8 mouse cellular contexts compared by ENCODE assay signal in genomic region chrX:94624835-94625803, GRCm38 (mm10). TPM values are rescaled to one million over a fixed set of nuclear protein-coding genes. Genes with fewer than 3 reads are reported as not detected.
A peak's percentile ranks its signal among the peaks of the same experiment; 100 is the strongest.
DNase-seq lines count a peak whose midpoint lies in the region; ATAC-seq lines count a peak whose summit lies in the region.

No protein-coding gene starts in this region.

- H3K9me3 ChIP-seq in kidney, embryonic 14.5 days (ENCODE audit: control insufficient read depth, low read length): no peaks in the 10 kb centered on the region
- H3K9me3 ChIP-seq in limb, embryonic 15.5 days: no peaks in the 10 kb centered on the region
- H3K9me3 ChIP-seq in neural tube, embryonic 12.5 days: no peaks in the 10 kb centered on the region

- DNase-seq in heart, adult 8-10 months (ENCODE audit: low spot score): peak; percentile 2
- no peak for DNase-seq in heart, adult 9 months (ENCODE audit: low spot score in 2 of 2)
- peak; percentile 20 for DNase-seq in c-Kit-positive CD71-negative TER-119-negative erythroid progenitor cells, embryonic 14.5 days (ENCODE audit: low read depth)
- DNase-seq in frontal cortex, postnatal 36 days (ENCODE audit: low spot score in 2 of 2): peak; percentile 48 to 53

- no peaks in the 10 kb centered on the region; the same call in 1 of the 2 replicates for H3K27me3 ChIP-seq in kidney, embryonic 14.5 days (ENCODE audit: control insufficient read depth, insufficient read depth, low read length)
- no peaks in the 10 kb centered on the region; the same call in 1 of the 2 replicates for H3K27me3 ChIP-seq in limb, embryonic 15.5 days
- H3K27me3 ChIP-seq in neural tube, embryonic 12.5 days (replicated peaks): no peaks in the 10 kb centered on the region

- no peaks in the 10 kb centered on the region for H3K4me1 ChIP-seq in kidney, embryonic 14.5 days (ENCODE audit: control insufficient read depth, insufficient read depth, low read length)
- no peaks in the 10 kb centered on the region for H3K4me1 ChIP-seq in limb, embryonic 15.5 days
- no peaks in the 10 kb centered on the region for H3K4me1 ChIP-seq in neural tube, embryonic 12.5 days

- no peaks in the 10 kb centered on the region for H3K36me3 ChIP-seq in kidney, embryonic 14.5 days (ENCODE audit: control insufficient read depth, insufficient read depth, low read length)
- H3K36me3 ChIP-seq in limb, embryonic 15.5 days: no peaks in the 10 kb centered on the region
- no peaks in the 10 kb centered on the region for H3K36me3 ChIP-seq in neural tube, embryonic 12.5 days

- H3K9ac ChIP-seq in kidney, embryonic 14.5 days (ENCODE audit: low read depth, low read length): no peak overlapping the region
- H3K9ac ChIP-seq in limb, embryonic 15.5 days: no peak overlapping the region
- no peak overlapping the region for H3K9ac ChIP-seq in neural tube, embryonic 12.5 days

- WGBS in kidney, embryonic 14.5 days: 41% methylated on average over 13 of the region's 13 CpGs
- 33% methylated on average over 13 of the region's 13 CpGs for WGBS in limb, embryonic 15.5 days
- 31% methylated on average over 13 of the region's 13 CpGs for WGBS in neural tube, embryonic 12.5 days

- H3K27ac ChIP-seq in kidney, embryonic 14.5 days (ENCODE audit: low read depth, low read length): no peak overlapping the region
- no peak overlapping the region for H3K27ac ChIP-seq in limb, embryonic 15.5 days
- no peak overlapping the region for H3K27ac ChIP-seq in neural tube, embryonic 12.5 days

- H3K4me3 ChIP-seq in kidney, embryonic 14.5 days (ENCODE audit: low read length): no peak overlapping the region
- no peak overlapping the region for H3K4me3 ChIP-seq in limb, embryonic 15.5 days
- no peak overlapping the region for H3K4me3 ChIP-seq in neural tube, embryonic 12.5 days

- no peak overlapping the region; the same call in 1 of the 2 replicates for H3K4me2 ChIP-seq in kidney, embryonic 14.5 days (replicated peaks; ENCODE audit: low read depth, low read length)
- H3K4me2 ChIP-seq in limb, embryonic 15.5 days: peak overlapping the region; percentile 22; the same call in 1 of the 2 replicates
- peak overlapping the region; percentile 44 for H3K4me2 ChIP-seq in neural tube, embryonic 12.5 days (replicated peaks)

- ATAC-seq in kidney, embryonic 14.5 days (ENCODE audit: low FRiP score, low TSS enrichment): peak; percentile 93
- ATAC-seq in limb, embryonic 15.5 days (ENCODE audit: insufficient number of reproducible peaks, low FRiP score, low TSS enrichment, low read depth): no peak
- peak; percentile 97 for ATAC-seq in neural tube, embryonic 12.5 days (ENCODE audit: low FRiP score, low read depth)
- ATAC-seq in inflammation-experienced regulatory T-cells, adult 6 months: no peak

RNA-seq across cellular contexts. Expression of gene Gspt2, which starts 10.8 kb away (rescaled TPM):
- total RNA-seq in heart, adult 8-10 months (2022): under 1 TPM; 0.28 to 0.87 (median 0.56) TPM
- polyA plus RNA-seq in kidney, embryonic 14.5 days (2014; fragmentation: Nextera tagmentation; extraction: Ambion mirVana): 4.6 and 7.3 TPM in 2 replicates
- polyA plus RNA-seq in limb, embryonic 15.5 days (2015; fragmentation: Nextera tagmentation; extraction: Ambion mirVana): 4.7 and 4.8 TPM in 2 replicates
- polyA plus RNA-seq in neural tube, embryonic 12.5 days (2016; fragmentation: Nextera tagmentation; extraction: Ambion mirVana): 12.1 and 13.5 TPM in 2 replicates
- under 1 TPM in 1 of 3 experiments, not detected in 2; 0.68 TPM for polyA plus RNA-seq in inflammation-experienced regulatory T-cells, adult 6 months (2017; shearing (Covaris generic))

Comparison
In these comparisons a context has a peak if more than half of its experiments do, and no peak if none do; other contexts are left out.
1. DNase-seq: peak in heart, adult 8-10 months (single experiment), c-Kit-positive CD71-negative TER-119-negative erythroid progenitor cells, embryonic 14.5 days (single experiment) and frontal cortex, postnatal 36 days (2 of 2); none in heart, adult 9 months (0 of 2).
2. ATAC-seq: peak in kidney, embryonic 14.5 days (single experiment) and neural tube, embryonic 12.5 days (single experiment); none in limb, embryonic 15.5 days (single experiment) and inflammation-experienced regulatory T-cells, adult 6 months (single experiment).